Mouse (Mus musculus) cerebellum, adult 8-10 months (tissue): ENCODE measurements around the gene Sstr4.

ENCODE experiments used
- DNase-seq: peaks from one replicate; pipeline ENCODE4 v3.0.0; 2022

Gene Sstr4

GRCm38 (mm10) chr2:148395131-148396051, at the start of gene Sstr4:
Gene Sstr4 (plus strand): TSS chr2:148395344.
- DNase-seq = no peak

- no peak for DNase-seq
Observed at GRCm38 (mm10) chr2:148345373-148345772, 49.8 kb upstream of the Sstr4 start.

GRCm38 (mm10) chr2:148346976-148347375, 48.2 kb upstream of the Sstr4 start:
- DNase-seq = no peak

GRCm38 (mm10) chr2:148349509-148350307, 45.4 kb upstream of the Sstr4 start:
- DNase-seq = no peak

- DNase-seq = no peak
Observed at GRCm38 (mm10) chr2:148350460-148350859, 44.7 kb upstream of the Sstr4 start.

- no peak for DNase-seq
Observed at GRCm38 (mm10) chr2:148352655-148353054, 42.5 kb upstream of the Sstr4 start.

GRCm38 (mm10) chr2:148357145-148357544, 38.0 kb upstream of the Sstr4 start:
- DNase-seq = no peak

- DNase-seq = no peak
Observed at GRCm38 (mm10) chr2:148364536-148364935, 30.6 kb upstream of the Sstr4 start.

GRCm38 (mm10) chr2:148365227-148365626, 29.9 kb upstream of the Sstr4 start:
- DNase-seq = no peak

GRCm38 (mm10) chr2:148371743-148372630, 23.2 kb upstream of the Sstr4 start:
- no peak for DNase-seq

- DNase-seq = no peak
Observed at GRCm38 (mm10) chr2:148373602-148374071, 21.5 kb upstream of the Sstr4 start.

GRCm38 (mm10) chr2:148375326-148376150, 19.6 kb upstream of the Sstr4 start:
- no peak for DNase-seq

- no peak for DNase-seq
Observed at GRCm38 (mm10) chr2:148378817-148379342, 16.3 kb upstream of the Sstr4 start.

- no peak for DNase-seq
Observed at GRCm38 (mm10) chr2:148379899-148380413, 15.2 kb upstream of the Sstr4 start.

GRCm38 (mm10) chr2:148381076-148381475, 14.1 kb upstream of the Sstr4 start:
- no peak for DNase-seq

GRCm38 (mm10) chr2:148386476-148386875, 8.7 kb upstream of the Sstr4 start:
- no peak for DNase-seq

- no peak for DNase-seq
Observed at GRCm38 (mm10) chr2:148386927-148387326, 8.2 kb upstream of the Sstr4 start.

- no peak for DNase-seq
Observed at GRCm38 (mm10) chr2:148387652-148388581, 7.2 kb upstream of the Sstr4 start.

GRCm38 (mm10) chr2:148393149-148393548, 2.0 kb upstream of the Sstr4 start:
- no peak for DNase-seq

- no peak for DNase-seq
Observed at GRCm38 (mm10) chr2:148393846-148394245, 1.3 kb upstream of the Sstr4 start.
